Mouse (Mus musculus): ENCODE results near the gene Rapgef4.

DNA sequence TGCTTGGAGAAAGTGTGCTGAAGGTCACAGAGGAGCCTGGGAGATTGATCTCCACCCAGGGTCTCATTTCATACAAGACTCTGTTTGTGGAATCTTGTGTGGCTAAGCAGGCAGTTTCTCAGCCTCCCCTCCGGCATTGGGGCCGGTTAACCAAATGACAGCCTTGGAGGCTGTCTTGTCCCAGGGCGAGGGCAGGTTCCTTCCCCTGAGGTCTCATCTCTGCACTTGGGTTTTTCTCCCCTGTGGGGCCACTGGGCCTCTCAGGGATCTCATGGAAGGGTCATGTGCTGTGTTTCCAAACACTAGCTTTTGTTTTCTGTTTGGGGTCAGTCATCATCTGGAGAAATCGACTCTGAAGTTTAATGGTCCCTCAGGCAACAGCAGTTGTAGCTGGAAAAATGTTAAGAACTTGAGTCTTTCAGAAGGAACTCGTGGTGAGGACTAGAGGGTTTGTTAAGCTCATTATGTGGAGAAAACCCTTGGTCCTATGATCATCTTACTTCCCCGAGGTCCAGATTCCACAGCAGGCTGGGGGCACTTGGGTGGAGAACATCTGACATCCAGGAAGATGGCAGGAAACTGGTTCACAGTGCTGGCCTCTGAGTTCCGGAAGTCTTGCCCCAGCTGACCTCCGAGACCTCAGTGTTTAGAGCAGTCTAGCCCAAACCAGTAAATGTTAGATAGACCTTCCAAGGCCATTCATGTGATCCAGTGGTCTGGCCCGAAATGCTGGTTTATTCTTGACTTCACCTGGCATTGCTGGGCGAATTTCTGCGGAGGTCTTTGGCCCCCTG is 75.2 kb downstream of the Rapgef4 start:
- TF ChIP-seq CTCF (IDR thresholded peaks at IDR 0.05; ENCODE audit: borderline replicate concordance, extremely low read depth, insufficient read depth, insufficient read length) (no peak), POLR2A (IDR thresholded peaks at IDR 0.05; ENCODE audit: borderline replicate concordance, extremely low read depth, insufficient read depth, insufficient read length, poor library complexity, severe bottlenecking) (no peak)

Measured in brain, embryonic 14.5 days (tissue).